Mouse (Mus musculus) macrophage (primary cell): ENCODE results near the gene Ascc3. TPM values are rescaled to one million over a fixed set of nuclear protein-coding genes. Genes with fewer than 3 reads are reported as not detected.

Experiments
- H3K27ac ChIP-seq: fragments of 350-480 bp; formaldehyde crosslinking; 2 replicates; pipeline ENCODE4 v1.9.0; 2021
- H3K36me3 ChIP-seq: fragments of 350-480 bp; formaldehyde crosslinking; 2 replicates; pipeline ENCODE4 v1.9.0; 2021; ENCODE audit errors: inconsistent target
- H3K4me3 ChIP-seq: fragments of 350-480 bp; formaldehyde crosslinking; 2 replicates; pipeline ENCODE4 v1.9.0; 2021; ENCODE audit errors: inconsistent target
- H3K79me2 ChIP-seq: fragments of 350-480 bp; formaldehyde crosslinking; 2 replicates; pipeline ENCODE4 v1.9.0; 2021; ENCODE audit errors: inconsistent target
- WGBS: methylation state at CpG from one replicate; pipeline ENCODE4 v1.1.7; 2026; ENCODE audit warnings: inconsistent platforms; ENCODE audit not compliant: missing documents; 5-methylcytosine and 5-hydroxymethylcytosine counted together
- polyA plus RNA-seq: library from polyadenylated mRNA; stranded (reverse); fragments of 250-400 nt; gene quantifications from 3 replicates; pipeline ENCODE4 v1.2.4, GENCODE M21; 2018; ENCODE audit warnings: inconsistent platforms

Ascc3 gene
- polyA plus RNA-seq, 1 experiment from 2014 or later = 27.3 TPM

- Histone ChIP-seq H3K4me3 (no peak within 1 kb of the TSS), H3K27ac (no peak within 1 kb of the TSS), H3K36me3 (no peaks in the 10 kb centered on the region), H3K79me2 (no peaks in the 10 kb centered on the region)
- 4% methylated on average over 61 of the region's 62 CpGs for WGBS
These were observed 301.9 kb downstream of the Ascc3 start, which contains the start of gene Sim1 for GRCm38 (mm10) chr10:50894170-50894991. Sim1 (plus strand) TSS chr10:50894754.

DNA sequence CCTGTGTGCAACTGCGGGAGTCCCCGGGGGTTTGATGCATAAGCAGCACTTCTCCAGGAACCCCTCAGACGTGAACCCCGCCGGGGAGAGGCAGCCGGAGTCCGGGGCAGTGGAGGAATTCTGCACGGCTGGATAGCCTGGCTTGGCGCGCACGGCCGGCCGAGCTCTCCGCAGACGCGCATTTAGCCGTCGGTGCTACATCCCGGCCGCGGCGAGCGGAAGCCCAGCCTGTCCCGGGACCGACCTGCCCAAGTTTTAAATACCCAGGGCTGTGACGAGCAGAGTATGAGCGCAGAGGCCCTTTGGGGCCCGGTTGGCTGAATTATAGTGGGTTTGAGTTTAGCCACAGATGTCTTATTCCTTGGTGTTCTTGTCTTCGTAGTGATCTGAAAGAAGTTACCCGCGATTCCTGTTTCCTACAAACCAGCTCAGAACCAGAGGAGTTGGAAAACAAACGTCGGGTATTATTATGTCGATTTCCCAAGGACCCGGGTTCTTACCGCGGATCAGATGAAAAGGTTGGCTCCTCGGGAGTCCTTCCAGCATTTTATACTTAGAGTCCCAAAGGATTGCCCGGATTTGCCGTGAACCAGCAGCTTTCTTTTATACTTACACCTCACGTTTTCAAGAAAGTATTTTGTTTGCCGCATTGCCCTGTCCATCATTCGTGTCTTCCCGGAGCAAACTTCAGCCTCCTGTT is 302.8 kb downstream of the Ascc3 start:
- no peak overlapping the region for H3K27ac ChIP-seq
- H3K36me3 ChIP-seq = no peaks in the 10 kb centered on the region
- H3K79me2 ChIP-seq = no peaks in the 10 kb centered on the region
- WGBS = 5% methylated on average over 44 of the region's 44 CpGs
- no peak overlapping the region for H3K4me3 ChIP-seq

- no peak overlapping the region for H3K4me3 ChIP-seq
- WGBS = 15% methylated on average over 21 of the region's 21 CpGs
These were observed 303.7 kb downstream of the Ascc3 start for GRCm38 (mm10) chr10:50895881-50896766.

GRCm38 (mm10) chr10:50896767-50897390 is 304.4 kb downstream of the Ascc3 start:
- H3K4me3 ChIP-seq = no peak overlapping the region
- H3K27ac ChIP-seq = no peak overlapping the region
- 35% methylated on average over 3 of the region's 3 CpGs for WGBS
- H3K36me3 ChIP-seq = no peaks in the 10 kb centered on the region
- no peaks in the 10 kb centered on the region for H3K79me2 ChIP-seq

More at GRCm38 (mm10) chr10:50895881-50896766, 303.7 kb downstream of the Ascc3 start:
- no peaks in the 10 kb centered on the region for H3K36me3 ChIP-seq
- H3K27ac ChIP-seq = no peak overlapping the region
- H3K79me2 ChIP-seq = no peaks in the 10 kb centered on the region

DNA sequence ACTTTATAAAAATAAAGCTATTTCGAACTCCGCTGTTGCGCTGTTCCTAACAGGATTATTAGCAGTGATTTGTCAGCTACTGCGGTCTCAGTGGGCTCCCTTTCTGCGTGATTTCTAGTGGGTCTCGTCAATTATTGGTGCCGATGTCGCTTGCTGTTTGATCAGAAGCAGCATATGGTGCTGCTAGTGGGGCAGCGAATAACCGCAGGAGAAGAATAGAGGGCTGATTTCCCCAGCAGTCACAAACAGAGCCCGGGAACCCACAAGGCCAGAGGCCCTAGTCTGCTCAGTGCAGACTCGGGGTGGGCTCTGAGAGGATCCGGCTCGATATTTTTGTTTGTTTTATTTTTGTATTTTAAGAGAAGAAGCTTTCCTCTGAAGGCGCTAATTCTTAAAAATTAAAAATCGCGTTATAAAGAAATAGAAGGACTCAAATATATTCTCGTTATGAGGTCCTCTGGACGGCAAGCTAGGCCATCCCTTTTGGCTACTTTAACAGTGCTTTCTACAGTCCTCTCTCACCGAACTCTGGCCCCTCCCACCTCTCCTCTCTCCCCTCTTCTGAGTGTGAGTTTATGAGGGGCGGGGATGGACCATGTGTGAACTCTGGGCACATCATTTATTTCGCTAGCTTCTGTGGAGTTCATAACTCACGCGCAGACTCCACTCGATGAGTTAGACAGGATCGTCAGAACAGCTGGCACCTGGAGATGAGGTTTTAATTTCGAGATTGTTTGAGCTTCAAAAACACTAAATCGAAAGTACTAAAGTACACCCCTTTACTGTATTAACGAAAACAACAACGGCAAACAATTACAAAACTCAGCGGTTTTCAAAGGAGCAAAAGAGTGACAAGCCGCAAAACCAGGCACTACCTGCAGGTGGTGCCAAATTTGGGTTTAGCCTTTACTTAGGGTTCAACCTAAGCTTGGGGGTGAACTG is 305.3 kb downstream of the Ascc3 start:
- no peak overlapping the region for H3K27ac ChIP-seq
- H3K36me3 ChIP-seq = no peaks in the 10 kb centered on the region
- H3K4me3 ChIP-seq = no peak overlapping the region
- 8% methylated on average over 32 of the region's 32 CpGs for WGBS
- no peaks in the 10 kb centered on the region for H3K79me2 ChIP-seq

- Histone ChIP-seq H3K27ac (no peak overlapping the region), H3K4me3 (no peak overlapping the region), H3K79me2 (no peaks in the 10 kb centered on the region), H3K36me3 (no peaks in the 10 kb centered on the region)
- WGBS = 14% methylated on average over 2 of the region's 2 CpGs
These were observed 306.2 kb downstream of the Ascc3 start for GRCm38 (mm10) chr10:50898621-50899020.

DNA sequence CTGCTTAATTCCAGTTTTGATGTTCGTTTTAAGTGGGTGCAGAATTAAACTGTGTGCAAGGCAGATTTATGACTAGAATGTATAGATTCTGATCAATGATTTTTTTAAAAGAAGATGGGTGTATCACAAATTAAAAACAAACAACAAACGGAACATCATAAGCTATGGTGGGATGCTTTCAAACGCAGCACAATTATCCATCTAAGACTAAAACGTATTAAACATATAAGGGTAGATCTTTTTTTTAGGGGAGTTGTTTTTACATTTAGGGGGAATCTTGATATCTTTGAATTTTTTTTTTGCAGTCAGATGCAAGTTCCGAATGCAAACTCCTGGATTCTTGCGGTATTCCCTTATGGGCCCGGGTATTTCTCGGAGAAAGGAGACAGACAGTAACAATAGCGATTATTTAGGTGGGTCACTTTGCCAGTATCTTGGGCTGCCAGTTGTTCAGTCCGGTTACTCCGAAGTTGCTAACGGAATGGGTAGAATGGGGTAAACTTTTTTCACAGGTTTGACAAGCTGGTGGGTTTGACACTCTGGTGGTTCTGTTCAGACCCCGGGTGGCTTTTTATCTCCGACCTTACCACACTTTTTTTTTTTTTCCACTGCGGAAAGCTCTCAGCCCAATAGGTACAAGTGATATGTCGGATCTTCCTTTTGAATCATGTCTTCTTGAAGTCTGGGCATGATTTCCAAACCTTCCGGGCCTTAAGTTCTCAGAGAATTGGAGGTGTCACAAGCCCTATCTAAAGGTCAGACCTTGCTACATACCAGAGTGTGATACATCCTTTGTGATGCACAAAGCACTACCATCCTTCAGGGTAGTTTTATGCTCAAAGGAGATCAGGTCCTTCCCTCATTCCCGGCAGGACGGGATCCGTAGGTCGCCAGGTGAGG is 307.6 kb downstream of the Ascc3 start:
- Histone ChIP-seq H3K79me2 (no peaks in the 10 kb centered on the region), H3K4me3 (no peak overlapping the region), H3K36me3 (no peaks in the 10 kb centered on the region), H3K27ac (no peak overlapping the region)
- WGBS = 7% methylated on average over 21 of the region's 21 CpGs
